Mouse (Mus musculus): ENCODE data around the gene Adora1. TPM values are rescaled to one million over a fixed set of nuclear protein-coding genes. Genes with fewer than 3 reads are reported as not detected.

The Adora1 gene
- polyA plus RNA-seq, 1 experiment from 2014 or later = 0.30 TPM

- H3K27me3 ChIP-seq (ENCODE audit: insufficient read depth, low read length) = no peaks in the 10 kb centered on the region
- no peak overlapping the region for H3K9ac ChIP-seq
- TF ChIP-seq CTCF (IDR thresholded peaks at IDR 0.05; ENCODE audit: low read depth) = no peak
- no peak overlapping the region for H3K27ac ChIP-seq (ENCODE audit: low read depth)
- no peak overlapping the region for H3K4me3 ChIP-seq (ENCODE audit: low read depth, low read length)
- no peaks in the 10 kb centered on the region for H3K36me3 ChIP-seq (ENCODE audit: insufficient read depth)
- no peak overlapping the region for H3K4me2 ChIP-seq
- no peaks in the 10 kb centered on the region for H3K4me1 ChIP-seq (ENCODE audit: insufficient read depth)
- DNase-seq (no peak), ATAC-seq (ENCODE audit: insufficient read depth) (no peak)
- WGBS = 82% methylated on average over 5 of the region's 5 CpGs
- no peaks in the 10 kb centered on the region for H3K9me3 ChIP-seq (ENCODE audit: low read depth, low read length)
Observed at GRCm38 (mm10) chr1:134177976-134178375, 57.3 kb downstream of the Adora1 start.

GRCm38 (mm10) chr1:134173081-134173480, 62.1 kb downstream of the Adora1 start:
- Histone ChIP-seq H3K27me3 (ENCODE audit: insufficient read depth, low read length) (no peaks in the 10 kb centered on the region), H3K4me2 (no peak overlapping the region), H3K27ac (ENCODE audit: low read depth) (no peak overlapping the region), H3K4me1 (ENCODE audit: insufficient read depth) (no peaks in the 10 kb centered on the region), H3K36me3 (ENCODE audit: insufficient read depth) (no peaks in the 10 kb centered on the region), H3K9me3 (ENCODE audit: low read depth, low read length) (no peaks in the 10 kb centered on the region), H3K4me3 (ENCODE audit: low read depth, low read length) (no peak overlapping the region), H3K9ac (no peak overlapping the region)
- DNase-seq (no peak), ATAC-seq (ENCODE audit: insufficient read depth) (no peak)
- WGBS = 47% methylated on average over 7 of the region's 7 CpGs
- TF ChIP-seq CTCF (IDR thresholded peaks at IDR 0.05; ENCODE audit: low read depth) = no peak

GRCm38 (mm10) chr1:134168985-134169697, 66.1 kb downstream of the Adora1 start:
- TF ChIP-seq CTCF (IDR thresholded peaks at IDR 0.05; ENCODE audit: low read depth) = no peak
- no peak for DNase-seq
- no peak overlapping the region for H3K27ac ChIP-seq (ENCODE audit: low read depth)
- no peaks in the 10 kb centered on the region for H3K4me1 ChIP-seq (ENCODE audit: insufficient read depth)
- H3K9me3 ChIP-seq (ENCODE audit: low read depth, low read length) = no peaks in the 10 kb centered on the region
- no peak overlapping the region for H3K4me3 ChIP-seq (ENCODE audit: low read depth, low read length)
- no peak overlapping the region for H3K9ac ChIP-seq
- H3K27me3 ChIP-seq (ENCODE audit: insufficient read depth, low read length) = no peaks in the 10 kb centered on the region
- WGBS = 84% methylated on average over 8 of the region's 8 CpGs
- no peak overlapping the region for H3K4me2 ChIP-seq
- no peak for ATAC-seq (ENCODE audit: insufficient read depth)
- no peaks in the 10 kb centered on the region for H3K36me3 ChIP-seq (ENCODE audit: insufficient read depth)

GRCm38 (mm10) chr1:134168567-134168966, 66.7 kb downstream of the Adora1 start:
- TF ChIP-seq CTCF (IDR thresholded peaks at IDR 0.05; ENCODE audit: low read depth) = no peak
- WGBS = 58% methylated on average over 3 of the region's 3 CpGs
- Histone ChIP-seq H3K4me2 (no peak overlapping the region), H3K9ac (no peak overlapping the region), H3K27me3 (ENCODE audit: insufficient read depth, low read length) (no peaks in the 10 kb centered on the region), H3K27ac (ENCODE audit: low read depth) (no peak overlapping the region), H3K4me3 (ENCODE audit: low read depth, low read length) (no peak overlapping the region), H3K9me3 (ENCODE audit: low read depth, low read length) (no peaks in the 10 kb centered on the region), H3K36me3 (ENCODE audit: insufficient read depth) (no peaks in the 10 kb centered on the region), H3K4me1 (ENCODE audit: insufficient read depth) (no peaks in the 10 kb centered on the region)
- DNase-seq (no peak), ATAC-seq (ENCODE audit: insufficient read depth) (no peak)

GRCm38 (mm10) chr1:134167416-134168305, 67.6 kb downstream of the Adora1 start:
- Histone ChIP-seq H3K4me1 (ENCODE audit: insufficient read depth) (no peaks in the 10 kb centered on the region), H3K9ac (no peak overlapping the region), H3K27me3 (ENCODE audit: insufficient read depth, low read length) (no peaks in the 10 kb centered on the region), H3K4me2 (no peak overlapping the region), H3K9me3 (ENCODE audit: low read depth, low read length) (no peaks in the 10 kb centered on the region), H3K4me3 (ENCODE audit: low read depth, low read length) (no peak overlapping the region), H3K27ac (ENCODE audit: low read depth) (no peak overlapping the region), H3K36me3 (ENCODE audit: insufficient read depth) (no peaks in the 10 kb centered on the region)
- ATAC-seq (ENCODE audit: insufficient read depth) (no peak), DNase-seq (peak; percentile 9)
- 52% methylated on average over 14 of the region's 14 CpGs for WGBS
- TF ChIP-seq CTCF (IDR thresholded peaks at IDR 0.05; ENCODE audit: low read depth) = no peak

GRCm38 (mm10) chr1:134166547-134166946, 68.7 kb downstream of the Adora1 start:
- 87% methylated on average over 3 of the region's 3 CpGs for WGBS
- no peaks in the 10 kb centered on the region for H3K4me1 ChIP-seq (ENCODE audit: insufficient read depth)
- no peaks in the 10 kb centered on the region for H3K9me3 ChIP-seq (ENCODE audit: low read depth, low read length)
- no peak overlapping the region for H3K9ac ChIP-seq
- DNase-seq = no peak
- H3K27me3 ChIP-seq (ENCODE audit: insufficient read depth, low read length) = no peaks in the 10 kb centered on the region
- H3K36me3 ChIP-seq (ENCODE audit: insufficient read depth) = no peaks in the 10 kb centered on the region
- H3K4me2 ChIP-seq = no peak overlapping the region
- no peak overlapping the region for H3K27ac ChIP-seq (ENCODE audit: low read depth)
- no peak for TF ChIP-seq CTCF (IDR thresholded peaks at IDR 0.05; ENCODE audit: low read depth)
- H3K4me3 ChIP-seq (ENCODE audit: low read depth, low read length) = no peak overlapping the region
- ATAC-seq (ENCODE audit: insufficient read depth) = no peak

- Histone ChIP-seq H3K4me1 (ENCODE audit: insufficient read depth) (no peaks in the 10 kb centered on the region), H3K36me3 (ENCODE audit: insufficient read depth) (no peaks in the 10 kb centered on the region), H3K4me3 (ENCODE audit: low read depth, low read length) (no peak overlapping the region), H3K27ac (ENCODE audit: low read depth) (no peak overlapping the region), H3K27me3 (ENCODE audit: insufficient read depth, low read length) (no peaks in the 10 kb centered on the region), H3K4me2 (no peak overlapping the region), H3K9ac (no peak overlapping the region), H3K9me3 (ENCODE audit: low read depth, low read length) (no peaks in the 10 kb centered on the region)
- DNase-seq (no peak), ATAC-seq (ENCODE audit: insufficient read depth) (no peak)
- TF ChIP-seq CTCF (IDR thresholded peaks at IDR 0.05; ENCODE audit: low read depth) = no peak
- 56% methylated on average over 4 of the region's 4 CpGs for WGBS
Observed at GRCm38 (mm10) chr1:134164454-134164853, 70.8 kb downstream of the Adora1 start.

Data from lung, embryonic 14.5 days (tissue).